13 mouse cellular contexts compared by ENCODE assay signal in genomic region chr10:77456507-77456906, GRCm38 (mm10). TPM values are rescaled to one million over a fixed set of nuclear protein-coding genes. Genes with fewer than 3 reads are reported as not detected.
DNase-seq lines count a peak whose midpoint lies in the region; ATAC-seq and TF ChIP-seq lines count a peak whose summit lies in the region.
"Had no signal": no experiment of that assay in that cellular context is flagged by ENCODE, and none has a peak within 500 bp of the region (broad histone marks: within the 10 kb centered on the region; RNA-seq: fewer than 3 reads in every experiment).

No protein-coding gene starts in this region.

- H3K27ac ChIP-seq in heart, embryonic 15.5 days = peak overlapping the region; percentile 92
- no peak overlapping the region for H3K27ac ChIP-seq in neural tube, embryonic 15.5 days (replicated peaks)
- no peak overlapping the region for H3K27ac ChIP-seq in stomach, postnatal 0 days (replicated peaks)
- H3K27ac ChIP-seq: embryonic facial prominence, embryonic 12.5 days; hindbrain, embryonic 15.5 days had no signal

- no peaks in the 10 kb centered on the region for H3K9me3 ChIP-seq in heart, embryonic 15.5 days (replicated peaks)
- no peaks in the 10 kb centered on the region for H3K9me3 ChIP-seq in neural tube, embryonic 15.5 days (replicated peaks)
- H3K9me3 ChIP-seq in stomach, postnatal 0 days (ENCODE audit: control insufficient read depth, low read length) = no peaks in the 10 kb centered on the region
- H3K9me3 ChIP-seq: embryonic facial prominence, embryonic 12.5 days; G1E; hindbrain, embryonic 15.5 days had no signal

- H3K27me3 ChIP-seq in heart, embryonic 15.5 days = no peaks in the 10 kb centered on the region
- no peaks in the 10 kb centered on the region for H3K27me3 ChIP-seq in neural tube, embryonic 15.5 days (replicated peaks)
- H3K27me3 ChIP-seq in stomach, postnatal 0 days (ENCODE audit: control insufficient read depth, insufficient read depth, low read length) = no peaks in the 10 kb centered on the region
- H3K27me3 ChIP-seq: embryonic facial prominence, embryonic 12.5 days; hindbrain, embryonic 15.5 days had no signal

- H3K4me2 ChIP-seq in heart, embryonic 15.5 days = no peak overlapping the region
- no peak overlapping the region for H3K4me2 ChIP-seq in neural tube, embryonic 15.5 days
- no peak overlapping the region for H3K4me2 ChIP-seq in stomach, postnatal 0 days (replicated peaks; ENCODE audit: low read depth)
- H3K4me2 ChIP-seq: embryonic facial prominence, embryonic 12.5 days; hindbrain, embryonic 15.5 days had no signal

- intact Hi-C loops in left cerebral cortex, postnatal 36 days (cut with DNase I) = no loop called here

- no peaks in the 10 kb centered on the region for H3K36me3 ChIP-seq in heart, embryonic 15.5 days
- H3K36me3 ChIP-seq in neural tube, embryonic 15.5 days = no peaks in the 10 kb centered on the region
- no peaks in the 10 kb centered on the region for H3K36me3 ChIP-seq in stomach, postnatal 0 days (ENCODE audit: control insufficient read depth, insufficient read depth, low read length)
- H3K36me3 ChIP-seq: embryonic facial prominence, embryonic 12.5 days; G1E; hindbrain, embryonic 15.5 days had no signal

- DNase-seq in frontal cortex, postnatal 25 days (ENCODE audit: low spot score in 2 of 2) = no peak
- peak; percentile 88 for DNase-seq in adrenal gland, adult 2 months
- DNase-seq in cerebellum, postnatal 10 days = peak; percentile 60 to 66
- no peak for DNase-seq in left cerebral cortex, postnatal 36 days (ENCODE audit: low spot score in 2 of 2)
- DNase-seq in stomach, postnatal 0 days (ENCODE audit: low spot score) = no peak
- DNase-seq: kidney, postnatal 25 days had no signal

- no peak overlapping the region for H3K4me3 ChIP-seq in heart, embryonic 15.5 days
- H3K4me3 ChIP-seq in neural tube, embryonic 15.5 days (replicated peaks) = no peak overlapping the region
- H3K4me3 ChIP-seq in stomach, postnatal 0 days (ENCODE audit: low read depth, low read length) = no peak overlapping the region
- H3K4me3 ChIP-seq: embryonic facial prominence, embryonic 12.5 days; hindbrain, embryonic 15.5 days had no signal

- peaks cover 34% of the 10 kb centered on the region for H3K4me1 ChIP-seq in heart, embryonic 15.5 days (replicated peaks)
- H3K4me1 ChIP-seq in neural tube, embryonic 15.5 days = no peaks in the 10 kb centered on the region
- H3K4me1 ChIP-seq in stomach, postnatal 0 days (replicated peaks; ENCODE audit: control insufficient read depth, insufficient read depth) = 0 out of 2 replicates have a peak, but pooled peaks cover 3% of the 10 kb centered on the region
- H3K4me1 ChIP-seq: embryonic facial prominence, embryonic 12.5 days; hindbrain, embryonic 15.5 days had no signal

- TF ChIP-seq EP300 in stomach, postnatal 0 days (optimal IDR thresholded peaks at IDR 0.05) = no peak

- TF ChIP-seq CTCF in stomach, postnatal 0 days (IDR thresholded peaks at IDR 0.05; ENCODE audit: low read depth) = no peak

- WGBS in heart, embryonic 15.5 days = 43% methylated on average over 7 of the region's 7 CpGs
- 44% methylated on average over 7 of the region's 7 CpGs for WGBS in neural tube, embryonic 15.5 days
- 56% methylated on average over 7 of the region's 7 CpGs for WGBS in stomach, postnatal 0 days

- peak; percentile 44; the same call in 1 of the 2 replicates for ATAC-seq in frontal cortex, adult (ENCODE audit: low TSS enrichment)
- ATAC-seq in heart, embryonic 15.5 days (replicated peaks; ENCODE audit: insufficient number of reproducible peaks, insufficient read depth, low FRiP score, low read depth) = peak; percentile 80
- no peak for ATAC-seq in neural tube, embryonic 15.5 days (ENCODE audit: low FRiP score)
- no peak for ATAC-seq in stomach, postnatal 0 days (ENCODE audit: low FRiP score, low TSS enrichment)
- ATAC-seq: forebrain, embryonic 16.5 days had no signal

- H3K9ac ChIP-seq in heart, embryonic 15.5 days = peak overlapping the region; percentile 29; the same call in 1 of the 2 replicates
- no peak overlapping the region for H3K9ac ChIP-seq in neural tube, embryonic 15.5 days (replicated peaks)
- no peak overlapping the region for H3K9ac ChIP-seq in stomach, postnatal 0 days (ENCODE audit: low read length)
- H3K9ac ChIP-seq: embryonic facial prominence, embryonic 12.5 days; hindbrain, embryonic 15.5 days had no signal

RNA-seq across cellular contexts. Expression of gene Adarb1, which starts 38.4 kb away (rescaled TPM):
- total RNA-seq in adrenal gland, adult 2 months (2021) = 10 to 100 TPM; 14.4 to 23.5 TPM
- polyA plus RNA-seq in adrenal gland, adult 2 months (2012; rRNA removed) = 11.3 and 13.5 TPM in 2 replicates
- 14.0 and 14.8 TPM in 2 replicates for polyA plus RNA-seq in heart, embryonic 15.5 days (2015; fragmentation: Nextera tagmentation; extraction: Ambion mirVana)
- polyA plus RNA-seq in neural tube, embryonic 15.5 days (2015; fragmentation: Nextera tagmentation; extraction: Ambion mirVana) = 17.9 and 19.8 TPM in 2 replicates
- 100 to 1,000 TPM; 135 to 147 TPM for total RNA-seq in left cerebral cortex, postnatal 36 days (2021)
- polyA plus RNA-seq in stomach, postnatal 0 days (2015; fragmentation: Nextera tagmentation; extraction: Ambion mirVana) = 5.6 and 6.9 TPM in 2 replicates
- polyA plus RNA-seq: G1E had no signal

RNA-seq across cellular contexts. Expression of gene Fam207a, which starts 59.1 kb away (rescaled TPM):
- 10 to 100 TPM; 17.9 to 21.0 TPM for total RNA-seq in adrenal gland, adult 2 months (2021)
- polyA plus RNA-seq in adrenal gland, adult 2 months (2012; rRNA removed) = 26.4 and 30.5 TPM in 2 replicates
- 21.3 and 28.1 TPM in 2 replicates for polyA plus RNA-seq in heart, embryonic 15.5 days (2015; fragmentation: Nextera tagmentation; extraction: Ambion mirVana)
- 42.4 and 42.6 TPM in 2 replicates for polyA plus RNA-seq in neural tube, embryonic 15.5 days (2015; fragmentation: Nextera tagmentation; extraction: Ambion mirVana)
- 10 to 100 TPM; 33.7 to 33.8 TPM for total RNA-seq in left cerebral cortex, postnatal 36 days (2021)
- 25.2 and 28.8 TPM in 2 replicates for polyA plus RNA-seq in stomach, postnatal 0 days (2015; fragmentation: Nextera tagmentation; extraction: Ambion mirVana)

Comparison
In these comparisons a context has a peak if more than half of its experiments do, and no peak if none do; other contexts are left out.
1. ATAC-seq: peak in frontal cortex, adult (single experiment) and heart, embryonic 15.5 days (single experiment); none in neural tube, embryonic 15.5 days (single experiment) and stomach, postnatal 0 days (single experiment).
2. DNase-seq: peak in adrenal gland, adult 2 months (single experiment) and cerebellum, postnatal 10 days (2 of 2); none in frontal cortex, postnatal 25 days (0 of 2), left cerebral cortex, postnatal 36 days (0 of 2) and stomach, postnatal 0 days (single experiment).